Mouse (Mus musculus): Measurements from ENCODE around the gene Fibcd1.

DNA sequence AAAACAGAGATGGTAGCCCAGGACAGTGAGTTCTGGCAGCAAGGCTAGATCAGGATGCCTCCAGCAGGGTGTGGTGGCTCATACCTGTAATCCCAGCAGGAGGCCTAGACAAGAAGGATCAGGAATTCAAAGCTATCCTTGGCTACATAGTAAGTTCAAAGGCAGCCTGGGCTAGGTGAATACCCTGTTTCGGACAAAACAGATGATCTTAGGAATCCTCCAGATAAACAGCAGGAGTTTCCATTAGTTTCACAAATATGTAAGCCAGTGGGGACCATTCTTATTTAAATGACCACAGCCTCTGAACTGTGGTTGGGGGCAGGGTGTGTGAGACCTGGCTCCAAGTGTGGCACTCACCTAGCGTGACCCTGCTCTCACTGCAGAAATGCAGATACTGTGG, 66.5 kb downstream of the Fibcd1 start:
- TF ChIP-seq CTCF (IDR thresholded peaks at IDR 0.05; ENCODE audit: extremely low read depth, insufficient read length, insufficient replicate concordance, low read depth, low read length) (no peak), POLR2A (IDR thresholded peaks at IDR 0.05; ENCODE audit: low read depth, low read length) (no peak)

Measured in small intestine, adult 2 months (tissue).